Mouse (Mus musculus): Measurements from ENCODE around the gene Syt14. TPM values are rescaled to one million over a fixed set of nuclear protein-coding genes. Genes with fewer than 3 reads are reported as not detected.

Syt14 gene
- polyA plus RNA-seq, 1 experiment = 1.7 TPM

GRCm38 (mm10) chr1:192993491-192993890 lies 42.1 kb downstream of the Syt14 start:
- no peak overlapping the region for H3K4me3 ChIP-seq (ENCODE audit: insufficient read depth, low read depth, low read length)
- TF ChIP-seq CTCF (conservative IDR thresholded peaks at IDR 0.05; ENCODE audit: insufficient read depth, insufficient read length, low read depth, low read length) (no peak), POLR2A (IDR thresholded peaks at IDR 0.05; ENCODE audit: low read depth, low read length) (no peak)
- DNase-seq = no peak
- H3K27ac ChIP-seq (ENCODE audit: insufficient read depth, low read depth, low read length) = no peak overlapping the region
- no peaks in the 10 kb centered on the region for H3K36me3 ChIP-seq (ENCODE audit: control insufficient read depth, insufficient read depth, low read length)
- no peaks in the 10 kb centered on the region for H3K27me3 ChIP-seq (replicated peaks; ENCODE audit: control insufficient read depth, insufficient read depth, low read length)
- H3K4me1 ChIP-seq (ENCODE audit: control insufficient read depth, insufficient read depth, low read length) = no peaks in the 10 kb centered on the region

- 94% methylated on average over 3 of the region's 3 CpGs for WGBS
- Histone ChIP-seq H3K4me3 (ENCODE audit: insufficient read depth, low read depth, low read length) (no peak overlapping the region), H3K27me3 (replicated peaks; ENCODE audit: control insufficient read depth, insufficient read depth, low read length) (no peaks in the 10 kb centered on the region), H3K4me1 (ENCODE audit: control insufficient read depth, insufficient read depth, low read length) (no peaks in the 10 kb centered on the region), H3K36me3 (ENCODE audit: control insufficient read depth, insufficient read depth, low read length) (no peaks in the 10 kb centered on the region), H3K27ac (ENCODE audit: insufficient read depth, low read depth, low read length) (no peak overlapping the region)
- TF ChIP-seq CTCF (conservative IDR thresholded peaks at IDR 0.05; ENCODE audit: insufficient read depth, insufficient read length, low read depth, low read length) = no peak
- no peak for TF ChIP-seq POLR2A (IDR thresholded peaks at IDR 0.05; ENCODE audit: low read depth, low read length)
- no peak for DNase-seq
Measured at GRCm38 (mm10) chr1:192987203-192987602, 48.4 kb downstream of the Syt14 start.

DNA sequence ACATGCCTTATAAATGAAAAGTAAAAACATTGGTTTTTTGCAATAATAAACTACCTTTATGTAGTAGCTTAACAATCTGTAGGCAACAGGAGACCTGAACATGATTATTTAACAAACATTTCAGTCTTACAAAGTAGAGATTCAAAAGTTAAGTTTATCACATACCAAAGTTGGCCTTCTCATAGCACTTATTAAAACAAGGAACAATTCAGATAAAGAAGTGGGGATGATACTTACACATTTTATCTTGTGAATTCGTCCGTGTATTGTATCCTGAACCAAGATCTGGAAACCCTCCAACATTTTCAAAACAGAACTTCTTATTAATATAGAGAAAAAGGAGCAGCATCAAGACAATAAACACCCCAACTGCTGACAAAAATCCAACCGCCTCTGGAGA lies 49.1 kb downstream of the Syt14 start:
- TF ChIP-seq CTCF (conservative IDR thresholded peaks at IDR 0.05; ENCODE audit: insufficient read depth, insufficient read length, low read depth, low read length) (no peak), POLR2A (IDR thresholded peaks at IDR 0.05; ENCODE audit: low read depth, low read length) (no peak)
- no peak for DNase-seq
- Histone ChIP-seq H3K4me3 (ENCODE audit: insufficient read depth, low read depth, low read length) (no peak overlapping the region), H3K27me3 (replicated peaks; ENCODE audit: control insufficient read depth, insufficient read depth, low read length) (no peaks in the 10 kb centered on the region), H3K27ac (ENCODE audit: insufficient read depth, low read depth, low read length) (no peak overlapping the region), H3K36me3 (ENCODE audit: control insufficient read depth, insufficient read depth, low read length) (no peaks in the 10 kb centered on the region), H3K4me1 (ENCODE audit: control insufficient read depth, insufficient read depth, low read length) (no peaks in the 10 kb centered on the region)
- WGBS = 82% methylated on average over 3 of the region's 3 CpGs

- no peak overlapping the region for H3K4me3 ChIP-seq (ENCODE audit: insufficient read depth, low read depth, low read length)
- no peak overlapping the region for H3K27ac ChIP-seq (ENCODE audit: insufficient read depth, low read depth, low read length)
- H3K27me3 ChIP-seq (replicated peaks; ENCODE audit: control insufficient read depth, insufficient read depth, low read length) = no peaks in the 10 kb centered on the region
- no peak for DNase-seq
- H3K4me1 ChIP-seq (ENCODE audit: control insufficient read depth, insufficient read depth, low read length) = no peaks in the 10 kb centered on the region
- H3K36me3 ChIP-seq (ENCODE audit: control insufficient read depth, insufficient read depth, low read length) = no peaks in the 10 kb centered on the region
- 90% methylated on average over 4 of the region's 4 CpGs for WGBS
- TF ChIP-seq CTCF (conservative IDR thresholded peaks at IDR 0.05; ENCODE audit: insufficient read depth, insufficient read length, low read depth, low read length) (no peak), POLR2A (IDR thresholded peaks at IDR 0.05; ENCODE audit: low read depth, low read length) (no peak)
Measured at GRCm38 (mm10) chr1:192984333-192984732, 51.2 kb downstream of the Syt14 start.

DNA sequence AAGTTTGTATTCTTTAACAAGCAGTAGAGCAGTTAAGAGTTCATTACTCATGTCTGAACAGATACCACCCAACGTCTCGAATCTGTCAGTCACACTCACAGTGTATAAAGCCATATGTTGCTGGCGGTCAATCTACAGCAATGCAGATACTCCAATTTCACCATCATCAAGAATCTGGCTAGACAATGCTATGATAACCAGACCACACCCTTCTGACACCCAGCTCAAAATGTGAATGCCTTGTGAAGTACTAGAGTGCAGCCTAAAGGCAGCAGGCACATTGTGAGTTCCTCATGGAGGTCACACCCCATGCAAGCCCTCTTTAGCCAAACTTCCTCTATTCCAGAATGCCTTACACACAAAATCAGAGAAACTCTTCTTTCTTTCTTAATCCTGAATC lies 53.9 kb downstream of the Syt14 start:
- WGBS = 92% methylated on average over 3 of the region's 3 CpGs
- Histone ChIP-seq H3K4me1 (ENCODE audit: control insufficient read depth, insufficient read depth, low read length) (no peaks in the 10 kb centered on the region), H3K27me3 (replicated peaks; ENCODE audit: control insufficient read depth, insufficient read depth, low read length) (no peaks in the 10 kb centered on the region), H3K4me3 (ENCODE audit: insufficient read depth, low read depth, low read length) (no peak overlapping the region), H3K36me3 (ENCODE audit: control insufficient read depth, insufficient read depth, low read length) (no peaks in the 10 kb centered on the region), H3K27ac (ENCODE audit: insufficient read depth, low read depth, low read length) (no peak overlapping the region)
- DNase-seq = no peak
- no peak for TF ChIP-seq CTCF (conservative IDR thresholded peaks at IDR 0.05; ENCODE audit: insufficient read depth, insufficient read length, low read depth, low read length)
- no peak for TF ChIP-seq POLR2A (IDR thresholded peaks at IDR 0.05; ENCODE audit: low read depth, low read length)

- 73% methylated on average over 1 of the region's 1 CpGs for WGBS
- DNase-seq = no peak
- no peak overlapping the region for H3K27ac ChIP-seq (ENCODE audit: insufficient read depth, low read depth, low read length)
- no peaks in the 10 kb centered on the region for H3K36me3 ChIP-seq (ENCODE audit: control insufficient read depth, insufficient read depth, low read length)
- H3K4me1 ChIP-seq (ENCODE audit: control insufficient read depth, insufficient read depth, low read length) = no peaks in the 10 kb centered on the region
- H3K27me3 ChIP-seq (replicated peaks; ENCODE audit: control insufficient read depth, insufficient read depth, low read length) = no peaks in the 10 kb centered on the region
- TF ChIP-seq POLR2A (IDR thresholded peaks at IDR 0.05; ENCODE audit: low read depth, low read length) (no peak), CTCF (conservative IDR thresholded peaks at IDR 0.05; ENCODE audit: insufficient read depth, insufficient read length, low read depth, low read length) (no peak)
- no peak overlapping the region for H3K4me3 ChIP-seq (ENCODE audit: insufficient read depth, low read depth, low read length)
Measured at GRCm38 (mm10) chr1:192981120-192981519, 54.5 kb downstream of the Syt14 start.

GRCm38 (mm10) chr1:192962323-192962722 lies 73.3 kb downstream of the Syt14 start:
- H3K27ac ChIP-seq (ENCODE audit: insufficient read depth, low read depth, low read length) = no peak overlapping the region
- no peak for TF ChIP-seq POLR2A (IDR thresholded peaks at IDR 0.05; ENCODE audit: low read depth, low read length)
- no peak for TF ChIP-seq CTCF (conservative IDR thresholded peaks at IDR 0.05; ENCODE audit: insufficient read depth, insufficient read length, low read depth, low read length)

GRCm38 (mm10) chr1:192947839-192948173 lies 87.8 kb downstream of the Syt14 start:
- 81% methylated on average over 2 of the region's 2 CpGs for WGBS
- Histone ChIP-seq H3K27me3 (replicated peaks; ENCODE audit: control insufficient read depth, insufficient read depth, low read length) (no peaks in the 10 kb centered on the region), H3K36me3 (ENCODE audit: control insufficient read depth, insufficient read depth, low read length) (no peaks in the 10 kb centered on the region), H3K4me1 (ENCODE audit: control insufficient read depth, insufficient read depth, low read length) (no peaks in the 10 kb centered on the region), H3K4me3 (ENCODE audit: insufficient read depth, low read depth, low read length) (no peak overlapping the region), H3K27ac (ENCODE audit: insufficient read depth, low read depth, low read length) (no peak overlapping the region)
- no peak for TF ChIP-seq CTCF (conservative IDR thresholded peaks at IDR 0.05; ENCODE audit: insufficient read depth, insufficient read length, low read depth, low read length)
- no peak for TF ChIP-seq POLR2A (IDR thresholded peaks at IDR 0.05; ENCODE audit: low read depth, low read length)
- DNase-seq = no peak

More at GRCm38 (mm10) chr1:192962323-192962722, 73.3 kb downstream of the Syt14 start:
- 75% methylated on average over 5 of the region's 5 CpGs for WGBS
- H3K4me1 ChIP-seq (ENCODE audit: control insufficient read depth, insufficient read depth, low read length) = no peaks in the 10 kb centered on the region
- no peak overlapping the region for H3K4me3 ChIP-seq (ENCODE audit: insufficient read depth, low read depth, low read length)
- H3K27me3 ChIP-seq (replicated peaks; ENCODE audit: control insufficient read depth, insufficient read depth, low read length) = no peaks in the 10 kb centered on the region
- no peaks in the 10 kb centered on the region for H3K36me3 ChIP-seq (ENCODE audit: control insufficient read depth, insufficient read depth, low read length)
- DNase-seq = no peak
